Mouse (Mus musculus): ENCODE measurements around the gene Krt90. TPM values are rescaled to one million over a fixed set of nuclear protein-coding genes. Genes with fewer than 3 reads are reported as not detected.
"Not testable (repeated sequence)": the region's sequence is repeated elsewhere in the genome, so short reads cannot be mapped to it uniquely, and the experiment has no call there.

Krt90 gene
- total RNA-seq, 2 experiments from 2014 or later: not detected

- not testable (repeated sequence) for DNase-seq
Measured at GRCm38 (mm10) chr15:101517161-101517560, 45.6 kb downstream of the Krt90 start, which contains the start of gene Gm49425. Gene Gm49425, minus strand, starts transcription at chr15:101517261.

DNA sequence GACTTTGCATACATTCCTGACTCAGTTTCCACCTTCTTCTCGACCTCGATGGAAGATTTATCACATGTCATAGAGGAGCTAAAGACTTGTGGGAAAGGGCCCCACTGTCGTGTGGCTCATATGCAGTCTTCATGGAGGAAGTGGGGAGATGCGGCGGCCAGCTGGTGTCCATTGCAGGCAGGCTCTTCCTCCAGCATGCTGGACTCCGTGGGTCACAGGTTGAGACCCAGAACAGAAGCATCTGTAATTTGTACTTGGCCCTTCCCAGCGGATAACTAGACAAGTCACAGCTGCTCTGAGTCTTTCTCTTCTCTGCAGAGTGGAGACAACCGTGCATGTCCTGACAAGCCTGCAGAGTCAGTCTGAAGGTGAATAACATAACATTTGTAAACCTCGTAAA is 54.5 kb downstream of the Krt90 start:
- no peak for DNase-seq

- no peak for DNase-seq
Measured at GRCm38 (mm10) chr15:101506896-101507758, 55.6 kb downstream of the Krt90 start.

Small RNAs within 50 kb of the gene (microRNA-seq; reads per million reads assigned to microRNA genes)
- 0 reads per million in 2 experiments for gene Gm44393
- gene Gm44460: 0 reads per million in 2 experiments

Other genes starting within 250 kb of the Krt90 start
- gene Krt80, start 192.8 kb downstream of the Krt90 start, total RNA-seq (2021): 1 to 10 TPM; 2.0 to 3.2 TPM
- gene Krt7, start 151.9 kb downstream of the Krt90 start, total RNA-seq (2021): 1 to 10 TPM; 1.9 to 4.1 TPM
- not detected for gene Krt87, start 124.1 kb downstream of the Krt90 start, total RNA-seq (2021)
- not detected for gene Krt88, start 115.2 kb downstream of the Krt90 start, total RNA-seq (2021)
- gene Krt81, start 99.2 kb downstream of the Krt90 start, total RNA-seq (2021): not detected
- gene Krt86, start 89.5 kb downstream of the Krt90 start, total RNA-seq (2021): not detected
- gene Krt83, start 71.4 kb downstream of the Krt90 start, total RNA-seq (2021): not detected
- not detected for gene Gm49425, start 45.7 kb downstream of the Krt90 start, total RNA-seq (2021)
- gene Krt84, start 30.1 kb downstream of the Krt90 start, total RNA-seq (2021): not detected
- gene Krt82, start 12.3 kb downstream of the Krt90 start, total RNA-seq (2021): not detected
- gene Krt75, start 11.0 kb upstream of the Krt90 start, total RNA-seq (2021): not detected
- not detected for gene Gm5414, start 65.2 kb upstream of the Krt90 start, total RNA-seq (2021)
- not detected for gene Gm5478, start 84.4 kb upstream of the Krt90 start, total RNA-seq (2021)
- not detected for gene Krt6b, start 117.3 kb upstream of the Krt90 start, total RNA-seq (2021)
- gene Krt6a, start 131.4 kb upstream of the Krt90 start, total RNA-seq (2021): not detected
- 1 to 10 TPM in 1 of 2 experiments, not detected in 1; 1.5 TPM for gene Krt5, start 149.9 kb upstream of the Krt90 start, total RNA-seq (2021)
- not detected for gene Krt71, start 180.2 kb upstream of the Krt90 start, total RNA-seq (2021)
- gene Krt72, start 223.5 kb upstream of the Krt90 start, total RNA-seq (2021): not detected
- not detected for gene Krt73, start 239.4 kb upstream of the Krt90 start, total RNA-seq (2021)